Mouse (Mus musculus) kidney, embryonic 14.5 days (tissue): ENCODE measurements around the gene Lig1. TPM values are rescaled to one million over a fixed set of nuclear protein-coding genes. Genes with fewer than 3 reads are reported as not detected.
A peak's percentile ranks its signal among the peaks of the same experiment; 100 is the strongest.
"Not testable (repeated sequence)": the region's sequence is repeated elsewhere in the genome, so short reads cannot be mapped to it uniquely, and the experiment has no call there.

Experiments
- ATAC-seq: fragments of 200-750 bp; cut with Nextera tagmentation; 2 replicates; pipeline ENCODE4 v1.8.0; 2017; ENCODE audit warnings: moderate number of reproducible peaks, mild to moderate bottlenecking, moderate TSS enrichment, moderate library complexity; ENCODE audit not compliant: low FRiP score, low TSS enrichment
- H3K27ac ChIP-seq: fragments of 300-500 bp; sonication (generic); 2 replicates; pipeline ENCODE4 v1.5.1; 2014; ENCODE audit warnings: low read depth, mild to moderate bottlenecking, low read length, moderate library complexity, mixed read lengths
- H3K27me3 ChIP-seq: fragments of 300-500 bp; sonication (generic); 2 replicates; pipeline ENCODE4 v1.6.1; 2014; ENCODE audit warnings: mild to moderate bottlenecking, low read length; ENCODE audit not compliant: control insufficient read depth, insufficient read depth
- H3K36me3 ChIP-seq: fragments of 300-500 bp; sonication (generic); 2 replicates; pipeline ENCODE4 v1.6.1; 2014; ENCODE audit warnings: low read length, mixed read lengths; ENCODE audit not compliant: control insufficient read depth, insufficient read depth
- H3K4me1 ChIP-seq: fragments of 300-500 bp; sonication (generic); 2 replicates; pipeline ENCODE4 v1.6.1; 2014; ENCODE audit warnings: low read length, mixed read lengths; ENCODE audit not compliant: control insufficient read depth, insufficient read depth
- H3K4me2 ChIP-seq: fragments of 300-500 bp; sonication (generic); replicated peaks from 2 replicates; pipeline ENCODE4 v1.6.1; 2014; ENCODE audit warnings: low read depth, mild to moderate bottlenecking, low read length
- H3K4me3 ChIP-seq: fragments of 300-500 bp; sonication (generic); 2 replicates; pipeline ENCODE4 v1.5.1; 2014; ENCODE audit warnings: mild to moderate bottlenecking, low read length
- H3K9ac ChIP-seq: fragments of 300-500 bp; sonication (generic); 2 replicates; pipeline ENCODE4 v1.6.1; 2014; ENCODE audit warnings: low read depth, mild to moderate bottlenecking, low read length, moderate library complexity
- H3K9me3 ChIP-seq: fragments of 300-500 bp; sonication (generic); 2 replicates; pipeline ENCODE4 v1.6.1; 2016; ENCODE audit warnings: low read length; ENCODE audit not compliant: control insufficient read depth
- WGBS: fragments of 180-500 bp; shearing (Covaris S2); extraction: QIAGEN DNeasy Blood & Tissue Kit; methylation state at CpG from one replicate; pipeline ENCODE4 v1.1.7; 2014; 5-methylcytosine and 5-hydroxymethylcytosine counted together
- polyA plus RNA-seq: library from polyadenylated mRNA; unstranded; fragments of >200 nt; fragmentation: Nextera tagmentation; extraction: Ambion mirVana; gene quantifications from 2 replicates; pipeline ENCODE4 v1.2.1, GENCODE M21; 2014

Lig1 gene
- polyA plus RNA-seq, 1 experiment from 2014 or later, result 120 TPM

- Histone ChIP-seq H3K4me1 (no peaks in the 10 kb centered on the region), H3K4me2 (peak within 1 kb of the TSS; percentile 61), H3K9me3 (no peaks in the 10 kb centered on the region), H3K27ac (peak within 1 kb of the TSS; percentile 78; the same call in 1 of the 2 replicates), H3K4me3 (peak within 1 kb of the TSS; percentile 65), H3K27me3 (no peaks in the 10 kb centered on the region), H3K36me3 (peaks cover 26% of the 10 kb centered on the region), H3K9ac (peak within 1 kb of the TSS; percentile 67)
- peak; percentile 98 for ATAC-seq
- under 1% methylated on average over 39 of the region's 39 CpGs for WGBS
Observed at GRCm38 (mm10) chr7:13278308-13278891, 1.3 kb downstream of the Lig1 start, which contains the start of gene Zswim9. Gene Zswim9, minus strand, starts transcription at chr7:13278721.

- peak; percentile 66 for ATAC-seq
- H3K27ac ChIP-seq, H3K4me2 ChIP-seq, H3K9me3 ChIP-seq, H3K4me1 ChIP-seq, H3K27me3 ChIP-seq: not testable (repeated sequence)
- 0% methylated on average over 6 of the region's 29 CpGs for WGBS
- peak overlapping the region; percentile 65 for H3K4me3 ChIP-seq
- H3K36me3 ChIP-seq, result peaks cover 27% of the 10 kb centered on the region
- H3K9ac ChIP-seq, result peak overlapping the region; percentile 67; the same call in 1 of the 2 replicates
Observed at GRCm38 (mm10) chr7:13278957-13279356, 1.9 kb downstream of the Lig1 start.

- Histone ChIP-seq H3K36me3 (peaks cover 94% of the 10 kb centered on the region), H3K4me3 (no peak overlapping the region), H3K9me3 (no peaks in the 10 kb centered on the region), H3K27me3 (no peaks in the 10 kb centered on the region), H3K4me2 (no peak overlapping the region), H3K9ac (no peak overlapping the region), H3K4me1 (no peaks in the 10 kb centered on the region), H3K27ac (no peak overlapping the region)
- ATAC-seq, result 0 out of 2 replicates have a peak, but pooled peaks have one; percentile 57
- WGBS, result 61% methylated on average over 5 of the region's 5 CpGs
Observed at GRCm38 (mm10) chr7:13288621-13289020, 11.5 kb downstream of the Lig1 start.

- Histone ChIP-seq H3K27ac (no peak overlapping the region), H3K4me2 (no peak overlapping the region), H3K4me1 (no peaks in the 10 kb centered on the region), H3K4me3 (no peak overlapping the region), H3K36me3 (peaks cover 96% of the 10 kb centered on the region), H3K9ac (no peak overlapping the region), H3K27me3 (no peaks in the 10 kb centered on the region), H3K9me3 (no peaks in the 10 kb centered on the region)
- 88% methylated on average over 1 of the region's 1 CpGs for WGBS
- no peak for ATAC-seq
Observed at GRCm38 (mm10) chr7:13290041-13290675, 13.1 kb downstream of the Lig1 start.

- ATAC-seq, result no peak
Observed at GRCm38 (mm10) chr7:13291370-13291769, 14.3 kb downstream of the Lig1 start.

GRCm38 (mm10) chr7:13293878-13294855 lies 17.1 kb downstream of the Lig1 start:
- Histone ChIP-seq H3K36me3 (peaks cover 93% of the 10 kb centered on the region), H3K27me3 (no peaks in the 10 kb centered on the region)
- ATAC-seq, result no peak

More at GRCm38 (mm10) chr7:13291370-13291769, 14.3 kb downstream of the Lig1 start:
- peaks cover 96% of the 10 kb centered on the region for H3K36me3 ChIP-seq
- H3K27ac ChIP-seq, result no peak overlapping the region
- no peaks in the 10 kb centered on the region for H3K4me1 ChIP-seq
- no peaks in the 10 kb centered on the region for H3K27me3 ChIP-seq
- H3K9me3 ChIP-seq, result no peaks in the 10 kb centered on the region
- no peak overlapping the region for H3K9ac ChIP-seq
- H3K4me2 ChIP-seq, result no peak overlapping the region
- no peak overlapping the region for H3K4me3 ChIP-seq
- 78% methylated on average over 2 of the region's 2 CpGs for WGBS

GRCm38 (mm10) chr7:13295256-13295655 lies 18.2 kb downstream of the Lig1 start:
- ATAC-seq, result no peak
- H3K4me2 ChIP-seq, result no peak overlapping the region
- peaks cover 95% of the 10 kb centered on the region for H3K36me3 ChIP-seq
- no peak overlapping the region for H3K27ac ChIP-seq
- no peaks in the 10 kb centered on the region for H3K4me1 ChIP-seq
- H3K4me3 ChIP-seq, result no peak overlapping the region
- no peak overlapping the region for H3K9ac ChIP-seq
- no peaks in the 10 kb centered on the region for H3K9me3 ChIP-seq
- 96% methylated on average over 7 of the region's 7 CpGs for WGBS
- H3K27me3 ChIP-seq, result no peaks in the 10 kb centered on the region

More at GRCm38 (mm10) chr7:13293878-13294855, 17.1 kb downstream of the Lig1 start:
- Histone ChIP-seq H3K4me3 (no peak overlapping the region), H3K4me1 (no peaks in the 10 kb centered on the region), H3K27ac (no peak overlapping the region), H3K9me3 (no peaks in the 10 kb centered on the region), H3K9ac (no peak overlapping the region), H3K4me2 (no peak overlapping the region)
- 89% methylated on average over 11 of the region's 11 CpGs for WGBS

GRCm38 (mm10) chr7:13297636-13298035 lies 20.6 kb downstream of the Lig1 start:
- no peaks in the 10 kb centered on the region for H3K4me1 ChIP-seq
- H3K36me3 ChIP-seq, result peaks cover 93% of the 10 kb centered on the region
- no peak for ATAC-seq
- WGBS, result 90% methylated on average over 1 of the region's 1 CpGs
- no peaks in the 10 kb centered on the region for H3K27me3 ChIP-seq
- H3K4me2 ChIP-seq, result no peak overlapping the region
- no peak overlapping the region for H3K27ac ChIP-seq
- no peak overlapping the region for H3K9ac ChIP-seq
- H3K9me3 ChIP-seq, result no peaks in the 10 kb centered on the region
- H3K4me3 ChIP-seq, result no peak overlapping the region
